14 mouse cellular contexts compared by ENCODE assay signal in the genomic region with DNA sequence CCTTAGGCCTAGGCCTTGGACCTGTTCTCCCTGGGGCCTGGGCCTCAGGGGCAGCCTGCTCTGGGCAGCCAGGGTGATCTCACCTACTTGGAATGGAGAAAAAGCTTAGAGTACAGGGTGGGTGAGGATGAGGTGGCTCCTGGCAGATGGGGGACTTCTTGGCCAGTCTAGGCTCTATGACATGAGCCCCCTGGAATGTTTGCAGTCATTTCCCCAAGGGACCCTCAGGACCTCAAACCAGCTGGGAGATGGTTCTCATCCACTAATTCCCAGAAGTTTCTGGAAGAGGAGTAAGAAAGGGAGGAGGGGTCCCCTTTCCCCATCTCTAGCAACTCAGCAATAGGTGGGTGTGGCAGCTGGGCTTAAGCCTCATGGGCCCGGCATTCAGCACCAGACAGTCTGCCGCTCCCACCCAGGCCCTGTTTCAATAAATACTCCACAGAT. TPM values are rescaled to one million over a fixed set of nuclear protein-coding genes. Genes with fewer than 3 reads are reported as not detected.
A peak's percentile ranks its signal among the peaks of the same experiment; 100 is the strongest.
DNase-seq lines count a peak whose midpoint lies in the region; ATAC-seq and TF ChIP-seq lines count a peak whose summit lies in the region.
"Had no signal": no experiment of that assay in that cellular context is flagged by ENCODE, and none has a peak within 500 bp of the region (broad histone marks: within the 10 kb centered on the region; RNA-seq: fewer than 3 reads in every experiment).

No protein-coding gene starts in this region.

- peaks cover 30% of the 10 kb centered on the region for H3K4me1 ChIP-seq in embryonic fibroblast, embryonic 13.5 days (ENCODE audit: control insufficient read depth, insufficient read depth, low read length)
- peaks cover 47% of the 10 kb centered on the region for H3K4me1 ChIP-seq in intestine, embryonic 15.5 days (replicated peaks)

- 0 out of 2 replicates have a peak, but pooled peaks have one; percentile 59 for ATAC-seq in intestine, embryonic 15.5 days

- H3K9ac ChIP-seq in intestine, embryonic 15.5 days: no peak overlapping the region
- H3K9ac ChIP-seq: liver, embryonic 15.5 days had no signal

- no peak overlapping the region for H3K4me2 ChIP-seq in intestine, embryonic 15.5 days (replicated peaks)
- H3K4me2 ChIP-seq: liver, embryonic 15.5 days had no signal

- H3K27me3 ChIP-seq in intestine, embryonic 15.5 days (replicated peaks): no peaks in the 10 kb centered on the region
- H3K27me3 ChIP-seq: liver, embryonic 15.5 days had no signal

- intact Hi-C loops in gastrocnemius, postnatal 36 days (cut with DNase I): no loop called here
- intact Hi-C loops in left cerebral cortex, postnatal 36 days (cut with DNase I): no loop called here

- no peaks in the 10 kb centered on the region for H3K9me3 ChIP-seq in intestine, embryonic 15.5 days
- H3K9me3 ChIP-seq: liver, embryonic 15.5 days had no signal

- no peak overlapping the region for H3K4me3 ChIP-seq in embryonic fibroblast, embryonic 13.5 days (ENCODE audit: insufficient read depth, low read length)
- no peak overlapping the region for H3K4me3 ChIP-seq in intestine, embryonic 15.5 days (replicated peaks)
- H3K4me3 ChIP-seq: liver, embryonic 15.5 days had no signal

- TF ChIP-seq CTCF in embryonic fibroblast, embryonic 13.5 days (IDR thresholded peaks at IDR 0.05; ENCODE audit: borderline replicate concordance, insufficient read depth, low read length): no peak

- no peaks in the 10 kb centered on the region for H3K36me3 ChIP-seq in intestine, embryonic 15.5 days
- H3K36me3 ChIP-seq: liver, embryonic 15.5 days had no signal

- no peak for TF ChIP-seq POLR2A in embryonic fibroblast, embryonic 13.5 days (IDR thresholded peaks at IDR 0.05; ENCODE audit: low read depth, low read length)

- peak; percentile 55 for DNase-seq in gastrocnemius, adult 18-20 months (ENCODE audit: low spot score)
- no peak for DNase-seq in gastrocnemius, postnatal 36 days
- peak; percentile 85 for DNase-seq in 3134 (ENCODE audit: extremely low read depth, insufficient read length, low spot score)
- no peak for DNase-seq in adrenal gland, postnatal 25 days
- DNase-seq in left cerebral cortex, postnatal 36 days (ENCODE audit: low spot score in 2 of 2): no peak
- DNase-seq in embryo, embryonic 9.5 days (ENCODE audit: extremely low spot score): no peak
- DNase-seq: adrenal gland, adult 8-10 months; kidney, postnatal 14 days; midbrain, embryonic 14.5 days; thymus, adult 2 months had no signal

- H3K27ac ChIP-seq in embryonic fibroblast, embryonic 13.5 days (ENCODE audit: insufficient read depth, low read length): peak overlapping the region; percentile 87
- H3K27ac ChIP-seq in intestine, embryonic 15.5 days: peak overlapping the region; percentile 60
- H3K27ac ChIP-seq: liver, embryonic 15.5 days had no signal

- WGBS in intestine, embryonic 15.5 days: 47% methylated on average over 2 of the region's 2 CpGs

RNA-seq across cellular contexts. Expression of gene Loxl1, which starts 13.6 kb away (rescaled TPM):
- total RNA-seq in gastrocnemius, adult 18-20 months (2021): 10 to 100 TPM; 12.3 to 14.1 TPM
- 10 to 100 TPM; 13.9 to 14.3 TPM for total RNA-seq in gastrocnemius, postnatal 36 days (2021)
- polyA plus RNA-seq in embryonic fibroblast, embryonic 13.5 days (2011; ENCODE audit: insufficient read length, low read depth, missing spikeins): 158 and 210 TPM in 2 replicates
- 34.1 and 36.2 TPM in 2 replicates for polyA plus RNA-seq in intestine, embryonic 15.5 days (2015; fragmentation: Nextera tagmentation; extraction: Ambion mirVana)
- total RNA-seq in adrenal gland, postnatal 25 days (2021): 15.1 and 15.8 TPM in 2 replicates
- 1 to 10 TPM; 2.1 to 2.7 TPM for total RNA-seq in left cerebral cortex, postnatal 36 days (2021)
- total RNA-seq: hematopoietic stem cell, adult 5-6 weeks had no signal

RNA-seq across cellular contexts. Expression of gene Stoml1, which starts 46.4 kb away (rescaled TPM):
- total RNA-seq in gastrocnemius, adult 18-20 months (2021): 1 to 10 TPM; 6.8 to 7.3 TPM
- 1 to 10 TPM; 5.5 to 7.5 TPM for total RNA-seq in gastrocnemius, postnatal 36 days (2021)
- 25.9 and 27.0 TPM in 2 replicates for polyA plus RNA-seq in embryonic fibroblast, embryonic 13.5 days (2011; ENCODE audit: insufficient read length, low read depth, missing spikeins)
- 21.3 and 21.4 TPM in 2 replicates for polyA plus RNA-seq in intestine, embryonic 15.5 days (2015; fragmentation: Nextera tagmentation; extraction: Ambion mirVana)
- 18.2 and 29.6 TPM in 2 replicates for total RNA-seq in adrenal gland, postnatal 25 days (2021)
- total RNA-seq in left cerebral cortex, postnatal 36 days (2021): 10 to 100 TPM; 64.6 to 72.4 TPM

RNA-seq across cellular contexts. Expression of gene Pml, which starts 49.8 kb away (rescaled TPM):
- total RNA-seq in gastrocnemius, adult 18-20 months (2021): 1 to 10 TPM; 3.2 to 4.7 TPM
- total RNA-seq in gastrocnemius, postnatal 36 days (2021): 1 to 10 TPM; 4.0 to 4.3 TPM
- polyA plus RNA-seq in embryonic fibroblast, embryonic 13.5 days (2011; ENCODE audit: insufficient read length, low read depth, missing spikeins): 56.3 and 86.6 TPM in 2 replicates
- 13.2 and 15.6 TPM in 2 replicates for polyA plus RNA-seq in intestine, embryonic 15.5 days (2015; fragmentation: Nextera tagmentation; extraction: Ambion mirVana)
- total RNA-seq in adrenal gland, postnatal 25 days (2021): 23.6 and 35.1 TPM in 2 replicates
- total RNA-seq in left cerebral cortex, postnatal 36 days (2021): 10 to 100 TPM; 13.7 to 17.5 TPM

Comparison
In these comparisons a context has a peak if more than half of its experiments do, and no peak if none do; other contexts are left out.
1. DNase-seq: peak in gastrocnemius, adult 18-20 months (single experiment) and 3134 (single experiment); none in gastrocnemius, postnatal 36 days (0 of 2), adrenal gland, postnatal 25 days (single experiment), left cerebral cortex, postnatal 36 days (0 of 2) and embryo, embryonic 9.5 days (single experiment).